Mouse (Mus musculus): ENCODE data around the gene Fgg.

- TF ChIP-seq HCFC1 (IDR thresholded peaks at IDR 0.05; ENCODE audit: borderline replicate concordance, insufficient read depth, low read length) = no peak
- no peak for TF ChIP-seq ZNF384 (IDR thresholded peaks at IDR 0.05; ENCODE audit: low read depth, low read length)
- no peak for TF ChIP-seq MAFK (IDR thresholded peaks at IDR 0.05; ENCODE audit: insufficient read depth, low read depth, low read length)
- no peak for TF ChIP-seq ZC3H11A (IDR thresholded peaks at IDR 0.05; ENCODE audit: borderline replicate concordance, low read depth, low read length)
- no peak for TF ChIP-seq CHD2 (IDR thresholded peaks at IDR 0.05; ENCODE audit: low read depth, low read length)
Measured at GRCm38 (mm10) chr3:82991963-82992362, 15.6 kb upstream of the Fgg start.

Measured in ES-E14 (cell line).